Mouse (Mus musculus) intestine, embryonic 14.5 days (tissue): Measurements from ENCODE around the gene Bcl6b. TPM values are rescaled to one million over a fixed set of nuclear protein-coding genes. Genes with fewer than 3 reads are reported as not detected.

Experiments used
- microRNA counts: library from miRNA; unstranded; fragments of <30 nt; microRNA quantifications from one replicate; lab custom pipeline; 2016
- microRNA-seq: library from miRNA; unstranded; fragments of <30 nt; microRNA quantifications from one replicate; pipeline ENCODE4, GENCODE M21; 2016
- polyA plus RNA-seq: library from polyadenylated mRNA; unstranded; fragments of >200 nt; fragmentation: Nextera tagmentation; extraction: Ambion mirVana; gene quantifications from 2 replicates; pipeline ENCODE4 v1.2.1, GENCODE M21; 2014

The Bcl6b gene
- polyA plus RNA-seq, 1 experiment from 2014 or later = 12.2 TPM

MicroRNAs encoded within 50 kb of the gene (microRNA counts, 519-probe panel; counts per million panel counts)
- microRNA mmu-miR-195 (lab: Ali Mortazavi, UCI) (not detected), microRNA mmu-miR-497 (lab: Ali Mortazavi, UCI) (1,783 counts per million, percentile 11 among the panel's probes with 10 or more counts)

Small RNA genes lying within 50 kb of the gene (microRNA-seq; reads per million reads assigned to microRNA genes)
- gene Mir195a (636 reads per million, percentile 74 among the genes with 10 or more reads in this experiment), gene Mir497 (not detected), gene Mir497b (not detected)

Other genes with a start within 250 kb of the Bcl6b start
- 28.6 and 29.3 TPM in 2 replicates for gene Ctdnep1, start 248.6 kb downstream of the Bcl6b start, polyA plus RNA-seq
- 104 and 119 TPM in 2 replicates for gene Elp5, start 247.3 kb downstream of the Bcl6b start, polyA plus RNA-seq
- 481 and 495 TPM in 2 replicates for gene Gabarap, start 238.7 kb downstream of the Bcl6b start, polyA plus RNA-seq
- 37.6 and 43.9 TPM in 2 replicates for gene Phf23, start 234.0 kb downstream of the Bcl6b start, polyA plus RNA-seq
- 32.0 and 32.6 TPM in 2 replicates for gene Dvl2, start 229.2 kb downstream of the Bcl6b start, polyA plus RNA-seq
- gene Acadvl, start 214.4 kb downstream of the Bcl6b start, polyA plus RNA-seq = 72.8 and 73.8 TPM in 2 replicates
- 7.7 and 8.6 TPM in 2 replicates for gene Dlg4, start 212.9 kb downstream of the Bcl6b start, polyA plus RNA-seq
- gene Asgr1, start 175.7 kb downstream of the Bcl6b start, polyA plus RNA-seq = 0.26 TPM in 1 of 2 replicates, not detected in the other
- gene Asgr2, start 137.2 kb downstream of the Bcl6b start, polyA plus RNA-seq = 0.46 TPM in 1 of 2 replicates, not detected in the other
- gene Mgl2, start 99.5 kb downstream of the Bcl6b start, polyA plus RNA-seq = 0.38 and 0.86 TPM in 2 replicates
- 0.97 and 1.2 TPM in 2 replicates for gene Clec10a, start 73.6 kb downstream of the Bcl6b start, polyA plus RNA-seq
- gene Slc16a11, start 17.0 kb downstream of the Bcl6b start, polyA plus RNA-seq = 1.2 and 1.7 TPM in 2 replicates
- 13.6 and 14.1 TPM in 2 replicates for gene Slc16a13, start 8.7 kb downstream of the Bcl6b start, polyA plus RNA-seq
- 159 and 164 TPM in 2 replicates for gene 0610010K14Rik, start 8.1 kb upstream of the Bcl6b start, polyA plus RNA-seq
- gene Gm21988, start 10.0 kb upstream of the Bcl6b start, polyA plus RNA-seq = 9.0 and 9.5 TPM in 2 replicates
- 153 and 165 TPM in 2 replicates for gene Rnasek, start 10.0 kb upstream of the Bcl6b start, polyA plus RNA-seq
- 2.3 and 2.4 TPM in 2 replicates for gene Alox12, start 25.6 kb upstream of the Bcl6b start, polyA plus RNA-seq
- 0.09 TPM in 1 of 2 replicates, not detected in the other for gene Alox12e, start 92.8 kb upstream of the Bcl6b start, polyA plus RNA-seq
- gene Alox15, start 122.2 kb upstream of the Bcl6b start, polyA plus RNA-seq = 0.34 and 0.82 TPM in 2 replicates
- gene Pelp1, start 180.2 kb upstream of the Bcl6b start, polyA plus RNA-seq = 34.3 and 41.2 TPM in 2 replicates
- 15.8 and 17.9 TPM in 2 replicates for gene Arrb2, start 202.8 kb upstream of the Bcl6b start, polyA plus RNA-seq
- gene Med11, start 222.1 kb upstream of the Bcl6b start, polyA plus RNA-seq = 50.7 and 51.6 TPM in 2 replicates
- 0.75 and 0.92 TPM in 2 replicates for gene Zmynd15, start 229.6 kb upstream of the Bcl6b start, polyA plus RNA-seq
- gene Cxcl16, start 230.2 kb upstream of the Bcl6b start, polyA plus RNA-seq = 8.0 and 10.0 TPM in 2 replicates